Mouse (Mus musculus) telencephalon, adult 2 months (tissue): ENCODE measurements at regions not wholly inside any gene's neighbourhood (a gene's known extent, or its start where the extent isn't known, plus 50 kb on each side); places are given as distances from the start of the nearest gene placed in this dataset.

ENCODE experiments used
- DNase-seq: peaks from one replicate; pipeline ENCODE4 v3.0.0-alpha.2; 2011; ENCODE audit warnings: low read depth, low spot score

DNA sequence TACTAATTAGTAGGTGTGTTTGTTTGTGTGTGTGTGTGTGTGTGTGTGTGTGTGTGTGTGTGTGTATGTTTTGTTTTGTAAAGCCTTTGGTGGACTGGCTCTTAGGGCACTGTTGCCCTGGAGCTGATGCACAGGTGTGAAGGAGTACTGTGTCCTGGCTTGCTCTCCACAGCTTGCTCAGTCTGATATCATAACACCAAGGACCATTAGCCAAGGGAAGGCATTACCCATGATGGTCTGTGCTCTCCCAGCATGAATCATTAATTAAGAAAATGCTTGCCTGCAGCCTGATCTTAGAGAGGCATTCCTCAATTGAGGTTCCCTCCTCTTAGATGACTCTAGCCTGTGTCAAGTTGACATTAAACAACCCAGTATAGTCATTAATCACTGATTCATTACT, 54.7 kb downstream of the Spry2 start:
- no peak for DNase-seq

DNA sequence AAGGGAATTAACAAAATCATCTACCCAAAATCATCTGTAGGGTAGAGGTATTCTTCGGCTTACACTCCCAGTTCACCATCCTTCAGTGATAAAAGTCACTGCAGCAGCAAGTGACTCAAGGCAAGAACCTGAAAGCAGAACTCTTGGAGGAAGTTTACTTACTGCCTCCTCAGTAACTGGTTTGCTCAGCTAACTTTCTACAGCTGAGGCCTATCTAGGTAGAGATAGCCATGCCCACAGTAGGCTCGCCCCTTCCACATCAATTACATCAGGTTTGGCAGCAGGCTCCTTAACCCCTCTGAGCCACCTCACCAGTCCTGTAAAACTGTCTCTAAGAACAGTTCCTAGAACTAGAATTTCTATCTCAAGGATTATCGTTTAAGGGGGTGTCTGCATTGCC, 59.1 kb downstream of the Spry2 start:
- DNase-seq: no peak

GRCm38 (mm10) chr14:105830701-105831100, 65.9 kb downstream of the Spry2 start:
- no peak for DNase-seq

- no peak for DNase-seq
These were observed 66.3 kb downstream of the Spry2 start for GRCm38 (mm10) chr14:105830301-105830700.

GRCm38 (mm10) chr14:105823129-105823528, 73.5 kb downstream of the Spry2 start:
- no peak for DNase-seq

GRCm38 (mm10) chr14:105822653-105823052, 74.0 kb downstream of the Spry2 start:
- DNase-seq: no peak

DNA sequence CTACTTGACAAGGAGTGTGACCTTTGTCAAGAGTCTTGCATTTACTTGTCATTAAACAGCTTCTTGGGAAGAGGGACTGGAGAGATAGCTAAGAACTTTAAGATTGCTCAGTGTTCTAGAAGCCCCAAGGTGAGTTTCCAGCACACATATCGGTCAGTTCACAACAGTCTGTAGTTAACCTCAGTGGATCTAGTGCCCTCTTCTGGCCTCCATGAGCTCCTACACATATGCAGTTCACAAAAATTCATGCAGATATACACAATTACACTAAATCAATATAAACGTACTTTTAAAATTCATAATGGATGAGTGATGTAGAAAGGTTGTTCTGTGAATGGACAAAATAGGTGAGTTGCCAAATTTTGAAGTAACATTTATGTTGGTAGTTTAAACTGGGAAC, 77.1 kb downstream of the Spry2 start:
- DNase-seq: no peak

- no peak for DNase-seq
These were observed 77.8 kb downstream of the Spry2 start for GRCm38 (mm10) chr14:105818841-105819240.

- DNase-seq: no peak
These were observed 79.1 kb downstream of the Spry2 start for GRCm38 (mm10) chr14:105817481-105817880.

DNA sequence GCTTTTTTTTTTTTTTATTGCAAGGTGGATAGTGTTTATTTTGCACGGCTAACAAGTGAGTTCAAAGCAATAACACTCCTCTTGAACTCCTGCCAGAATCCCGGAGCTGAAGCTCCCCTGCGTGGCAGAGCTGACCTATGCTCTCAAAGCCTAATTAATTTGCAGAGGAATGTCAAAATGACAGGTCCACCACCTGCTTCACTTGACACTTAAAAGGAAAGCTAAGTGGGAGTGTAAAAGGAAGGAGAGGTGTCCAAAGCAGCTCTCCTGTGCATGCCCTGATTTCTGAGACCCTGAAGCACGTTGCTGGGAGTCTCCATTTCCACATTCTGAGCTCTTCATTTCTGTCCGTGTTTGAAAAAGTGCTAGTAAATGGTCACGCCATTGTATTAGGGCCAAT, 80.8 kb downstream of the Spry2 start:
- DNase-seq: no peak

DNA sequence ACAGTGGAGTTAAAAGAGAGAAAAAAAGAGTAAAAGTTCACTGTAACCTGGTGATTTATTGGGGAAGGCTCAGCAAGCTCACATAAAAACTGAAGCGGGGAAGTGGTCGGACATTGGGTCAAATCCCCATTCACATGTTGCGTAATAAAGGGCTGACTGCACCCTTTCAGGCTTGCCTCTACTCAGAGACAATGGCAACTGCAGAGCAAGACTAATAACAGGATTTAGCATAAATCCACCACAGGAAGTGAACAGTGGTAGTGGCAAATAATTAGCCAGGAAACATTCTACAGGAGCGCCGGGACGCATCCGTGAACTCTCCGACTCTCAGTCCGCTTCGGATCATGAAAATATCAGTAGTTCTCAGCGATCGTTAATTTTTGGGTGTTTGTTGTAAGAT, 81.3 kb downstream of the Spry2 start:
- DNase-seq: no peak

GRCm38 (mm10) chr14:105813661-105814060, 83.0 kb downstream of the Spry2 start:
- no peak for DNase-seq

DNA sequence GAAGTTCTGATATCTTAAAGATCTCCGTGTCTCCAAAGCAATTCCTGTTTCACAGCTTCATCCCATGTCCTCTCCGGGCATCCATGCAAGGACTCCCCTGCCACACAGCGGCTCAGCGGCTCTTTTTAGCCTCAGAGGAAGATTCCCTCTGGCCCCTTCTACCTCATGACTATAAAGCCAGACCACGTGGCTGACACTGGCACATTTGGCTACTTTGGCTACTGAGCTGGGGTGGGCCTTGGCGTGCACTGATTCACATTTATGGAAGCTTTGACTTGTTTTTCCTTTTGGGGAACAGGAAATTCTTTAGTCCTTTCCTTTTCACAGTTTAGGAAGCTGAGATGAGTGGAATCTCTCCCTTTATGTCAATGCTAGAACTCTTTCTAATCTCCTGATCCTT, 83.5 kb downstream of the Spry2 start:
- no peak for DNase-seq

DNA sequence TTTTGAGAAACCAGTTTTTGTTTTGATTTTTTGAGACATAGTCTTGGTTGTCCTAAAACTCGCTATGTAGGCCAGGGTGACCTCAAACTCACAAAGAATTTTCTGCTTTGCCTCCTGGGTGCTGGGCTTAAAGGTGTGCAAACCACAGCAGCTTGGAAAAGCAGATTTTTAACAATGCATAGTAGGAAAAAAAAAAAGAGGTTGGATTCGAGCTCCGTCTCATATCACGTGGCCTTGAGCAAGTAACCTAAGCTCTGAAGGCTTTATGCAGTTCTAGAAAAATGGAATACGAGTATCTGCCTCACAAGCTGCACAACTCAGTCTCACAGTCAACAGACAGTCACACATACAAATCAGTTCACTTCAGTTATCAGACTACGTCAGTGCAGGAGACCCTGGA, 90.9 kb downstream of the Spry2 start:
- no peak for DNase-seq

DNA sequence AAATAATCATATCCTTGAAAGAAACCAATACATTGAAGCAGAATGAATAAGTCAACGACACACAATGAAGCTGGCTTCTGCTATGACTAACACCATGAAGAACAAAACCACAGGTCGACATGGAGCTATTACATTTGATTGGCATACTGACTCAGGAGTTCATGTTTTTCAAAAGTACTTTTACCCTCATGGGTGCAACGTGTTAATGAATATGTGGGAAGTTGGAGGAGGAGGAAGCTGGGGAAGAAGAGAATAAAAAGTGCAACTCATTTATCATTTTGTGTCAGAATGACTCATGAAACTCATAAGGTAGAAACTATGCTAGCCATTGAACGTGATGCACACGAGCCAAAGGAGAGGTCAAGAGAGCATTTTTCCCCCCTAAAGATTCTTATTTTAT, 91.3 kb downstream of the Spry2 start:
- no peak for DNase-seq

- no peak for DNase-seq
These were observed 91.9 kb downstream of the Spry2 start for GRCm38 (mm10) chr14:105804761-105805160.

GRCm38 (mm10) chr14:105803281-105803680, 93.3 kb downstream of the Spry2 start:
- DNase-seq: no peak

DNA sequence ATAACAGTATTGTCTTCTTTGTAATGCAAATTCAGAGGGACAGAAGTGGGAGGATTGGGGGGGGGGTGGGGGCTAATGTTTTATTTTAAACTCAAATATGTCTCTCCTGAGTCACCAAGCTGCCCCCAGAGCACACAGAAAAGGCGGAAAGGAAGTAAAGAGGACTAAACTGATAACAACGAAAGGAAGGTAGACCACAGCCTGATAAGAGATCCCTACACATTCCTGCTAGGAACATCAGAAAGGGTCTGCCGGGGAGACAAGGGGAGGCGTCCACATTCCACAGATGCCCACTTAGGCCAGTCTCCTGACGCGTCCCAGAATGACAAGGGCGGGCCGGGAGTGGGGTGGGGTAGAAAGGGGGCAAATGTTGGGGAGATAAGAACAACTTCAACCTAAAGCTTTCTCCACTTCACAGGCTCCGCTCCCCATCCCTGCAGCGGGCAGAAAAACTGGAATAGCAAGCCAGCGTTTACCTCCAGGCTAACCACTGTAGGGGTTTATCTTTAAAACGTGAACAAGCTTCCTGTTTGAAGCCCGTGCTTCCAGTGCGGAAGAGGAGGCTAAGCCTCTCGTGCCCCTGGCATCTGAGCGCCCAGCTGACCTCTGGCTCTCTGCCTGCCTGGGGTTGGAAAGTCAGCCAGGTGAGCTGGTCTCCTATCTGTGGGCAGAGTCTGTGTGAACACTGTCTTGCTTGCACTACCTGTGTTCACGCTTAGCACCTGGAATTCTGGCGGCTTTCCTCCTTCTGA, 93.9 kb downstream of the Spry2 start:
- DNase-seq: no peak

GRCm38 (mm10) chr14:105800142-105800925, 96.3 kb downstream of the Spry2 start:
- no peak for DNase-seq

DNA sequence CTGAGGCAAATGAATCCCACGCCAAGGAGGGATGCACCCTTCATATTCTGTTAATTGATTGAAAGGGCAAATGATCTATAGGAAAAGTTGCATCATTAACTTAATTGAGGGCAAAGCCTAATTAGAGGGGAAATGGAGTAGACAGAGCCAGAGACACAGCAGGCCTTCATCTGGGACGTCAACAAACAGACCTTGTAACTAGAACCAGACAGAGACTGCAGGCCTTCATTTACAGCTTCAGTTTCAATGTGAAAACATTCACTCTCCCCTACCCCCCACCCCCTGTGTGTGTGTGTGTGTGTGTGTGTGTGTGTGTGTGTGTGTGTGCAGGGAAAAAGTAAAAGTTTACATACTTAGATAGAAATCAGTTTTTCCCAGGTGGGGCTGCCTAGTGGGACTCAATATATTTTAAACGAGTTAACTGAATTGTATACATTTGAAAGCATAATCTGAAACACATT, 97.2 kb downstream of the Spry2 start:
- DNase-seq: no peak

GRCm38 (mm10) chr14:105793010-105793702, 103.5 kb downstream of the Spry2 start:
- no peak for DNase-seq

GRCm38 (mm10) chr14:105790441-105790840, 106.2 kb downstream of the Spry2 start:
- no peak for DNase-seq
